Mouse (Mus musculus): ENCODE measurements at regions not wholly inside any gene's neighbourhood (a gene's known extent, or its start where the extent isn't known, plus 50 kb on each side); places are given as distances from the start of the nearest gene placed in this dataset.

DNA sequence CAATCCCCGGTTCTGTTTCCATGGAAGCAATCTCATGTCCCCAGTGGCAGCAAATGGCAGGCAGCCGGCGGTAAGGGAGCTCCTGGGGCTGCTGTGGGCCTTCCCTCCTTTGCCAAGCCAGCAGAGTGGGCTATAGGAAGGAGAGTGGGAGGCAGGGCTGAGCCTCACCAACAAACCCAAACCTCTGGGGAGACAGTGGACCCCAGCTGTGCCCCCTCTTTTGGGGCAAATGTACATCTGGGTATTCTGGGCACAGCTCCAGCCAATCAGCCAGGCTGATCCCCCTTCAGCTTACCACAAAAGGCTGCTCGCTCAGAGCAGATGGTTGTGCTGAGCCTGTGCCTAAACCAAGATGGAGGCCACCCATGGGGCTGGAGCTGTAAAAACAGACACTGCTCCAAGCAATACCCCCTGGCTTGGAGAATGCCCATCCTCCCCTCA, 1532.3 kb upstream of the Gulo start:
- peak; percentile 33 for DNase-seq (ENCODE audit: low spot score)
- H3K9me3 ChIP-seq, result peaks cover 15% of the 10 kb centered on the region
- peaks cover 30% of the 10 kb centered on the region for H3K4me1 ChIP-seq
- no peaks in the 10 kb centered on the region for H3K36me3 ChIP-seq (replicated peaks)
- H3K27me3 ChIP-seq (replicated peaks; ENCODE audit: low read depth, poor library complexity, severe bottlenecking), result peaks cover 27% of the 10 kb centered on the region
- no peak overlapping the region for H3K4me3 ChIP-seq
- 57% methylated on average over 4 of the region's 4 CpGs for WGBS
- H3K27ac ChIP-seq (replicated peaks), result peak overlapping the region; percentile 36

DNA sequence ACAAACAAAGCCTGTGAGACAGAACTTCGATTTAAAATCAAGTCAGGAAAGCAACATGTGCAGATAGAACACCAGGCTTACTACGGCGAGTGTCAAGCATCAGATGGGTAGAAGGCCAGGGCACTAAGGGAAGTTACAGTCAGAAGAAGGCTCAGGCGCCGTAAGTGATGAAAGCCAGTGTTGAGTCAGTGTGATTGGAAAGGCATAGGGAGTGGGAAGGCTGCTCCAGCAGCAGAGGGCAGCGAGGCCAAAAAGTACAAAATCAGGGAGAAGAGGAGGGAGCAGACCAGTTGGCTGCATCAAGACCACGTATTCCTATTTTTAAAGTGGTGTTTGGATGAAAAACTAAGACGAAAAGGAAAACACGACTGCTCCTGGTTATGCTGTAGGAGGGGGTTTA, 1529.7 kb upstream of the Gulo start:
- WGBS, result 72% methylated on average over 9 of the region's 9 CpGs
- Histone ChIP-seq H3K9me3 (peaks cover 8% of the 10 kb centered on the region), H3K27ac (replicated peaks) (no peak overlapping the region), H3K27me3 (replicated peaks; ENCODE audit: low read depth, poor library complexity, severe bottlenecking) (peaks cover 38% of the 10 kb centered on the region), H3K4me3 (no peak overlapping the region), H3K4me1 (peaks cover 24% of the 10 kb centered on the region), H3K36me3 (replicated peaks) (no peaks in the 10 kb centered on the region)
- no peak for DNase-seq (ENCODE audit: low spot score)

DNA sequence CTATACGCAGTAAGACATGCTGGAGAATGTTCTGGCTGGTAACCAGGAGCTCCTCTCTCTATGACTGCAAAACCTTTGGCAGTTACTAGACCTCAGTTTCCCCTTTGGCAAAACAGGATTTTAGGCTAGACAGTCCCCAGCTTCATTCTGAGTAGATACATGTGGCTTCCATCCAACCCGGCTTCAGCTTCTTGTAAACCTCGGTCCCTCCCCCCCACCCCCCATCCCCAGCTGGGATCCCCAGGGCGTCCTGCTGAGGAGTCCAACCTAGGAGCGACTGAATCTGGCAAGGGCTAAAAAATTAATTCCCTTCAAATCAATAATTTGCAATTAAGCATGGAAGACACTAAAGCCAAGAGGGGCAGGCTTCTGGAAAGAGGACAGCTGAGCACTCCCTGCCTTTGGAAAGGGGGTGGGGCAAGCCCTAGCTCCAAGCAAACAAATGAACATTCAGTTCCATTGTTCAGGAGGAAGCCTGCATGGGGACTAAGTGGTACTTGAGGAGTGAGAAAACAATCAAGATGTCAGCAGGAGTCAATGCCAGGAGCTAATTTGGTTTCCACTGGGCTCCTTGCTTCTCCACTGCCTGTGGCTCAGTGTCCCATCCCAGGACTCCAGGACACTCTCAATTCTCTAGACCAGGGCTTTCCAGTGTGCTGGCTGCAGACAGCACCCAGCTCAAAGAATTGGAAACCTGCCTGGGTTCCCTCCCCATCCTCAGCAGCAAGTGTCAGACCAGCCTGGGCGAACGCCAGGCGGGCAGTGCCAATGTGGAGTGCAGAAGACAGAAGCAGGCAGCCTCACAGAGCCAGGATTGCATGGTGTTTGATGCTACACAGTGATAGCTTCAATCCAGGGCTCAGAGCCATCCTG, 1528.0 kb upstream of the Gulo start:
- Histone ChIP-seq H3K27ac (replicated peaks) (peak overlapping the region; percentile 7), H3K4me3 (no peak overlapping the region), H3K9me3 (no peaks in the 10 kb centered on the region), H3K27me3 (replicated peaks; ENCODE audit: low read depth, poor library complexity, severe bottlenecking) (peaks cover 38% of the 10 kb centered on the region), H3K36me3 (replicated peaks) (no peaks in the 10 kb centered on the region), H3K4me1 (peaks cover 24% of the 10 kb centered on the region)
- peak; percentile 18 for DNase-seq (ENCODE audit: low spot score)
- WGBS, result 22% methylated on average over 8 of the region's 8 CpGs

GRCm38 (mm10) chr14:67506729-67507395, 1497.9 kb upstream of the Gulo start:
- no peaks in the 10 kb centered on the region for H3K4me1 ChIP-seq
- WGBS, result 74% methylated on average over 12 of the region's 12 CpGs
- no peak overlapping the region for H3K4me3 ChIP-seq
- H3K27me3 ChIP-seq (replicated peaks; ENCODE audit: low read depth, poor library complexity, severe bottlenecking), result 0 out of 2 replicates have a peak, but pooled peaks cover 3% of the 10 kb centered on the region
- H3K36me3 ChIP-seq (replicated peaks), result no peaks in the 10 kb centered on the region
- no peak for DNase-seq (ENCODE audit: low spot score)
- H3K9me3 ChIP-seq, result no peaks in the 10 kb centered on the region
- peak overlapping the region; percentile 16; the same call in 1 of the 2 replicates for H3K27ac ChIP-seq (replicated peaks)

- Histone ChIP-seq H3K4me1 (peaks cover 6% of the 10 kb centered on the region), H3K9me3 (no peaks in the 10 kb centered on the region), H3K4me3 (no peak overlapping the region), H3K27ac (replicated peaks) (no peak overlapping the region), H3K27me3 (replicated peaks; ENCODE audit: low read depth, poor library complexity, severe bottlenecking) (no peaks in the 10 kb centered on the region), H3K36me3 (replicated peaks) (no peaks in the 10 kb centered on the region)
- DNase-seq (ENCODE audit: low spot score), result no peak
- 94% methylated on average over 10 of the region's 10 CpGs for WGBS
These were observed 1483.1 kb upstream of the Gulo start for GRCm38 (mm10) chr14:67492086-67492485.

GRCm38 (mm10) chr14:67486676-67487075, 1477.7 kb upstream of the Gulo start:
- Histone ChIP-seq H3K36me3 (replicated peaks) (no peaks in the 10 kb centered on the region), H3K9me3 (no peaks in the 10 kb centered on the region), H3K27me3 (replicated peaks; ENCODE audit: low read depth, poor library complexity, severe bottlenecking) (no peaks in the 10 kb centered on the region), H3K27ac (replicated peaks) (peak overlapping the region; percentile 69), H3K4me1 (peaks cover 47% of the 10 kb centered on the region), H3K4me3 (no peak overlapping the region)
- peak; percentile 40 for DNase-seq (ENCODE audit: low spot score)
- 12% methylated on average over 10 of the region's 10 CpGs for WGBS

- H3K36me3 ChIP-seq (replicated peaks), result no peaks in the 10 kb centered on the region
- DNase-seq (ENCODE audit: low spot score), result no peak
- no peaks in the 10 kb centered on the region for H3K9me3 ChIP-seq
- peaks cover 47% of the 10 kb centered on the region for H3K4me1 ChIP-seq
- H3K27me3 ChIP-seq (replicated peaks; ENCODE audit: low read depth, poor library complexity, severe bottlenecking), result no peaks in the 10 kb centered on the region
- 79% methylated on average over 4 of the region's 4 CpGs for WGBS
- H3K4me3 ChIP-seq, result no peak overlapping the region
- no peak overlapping the region for H3K27ac ChIP-seq (replicated peaks)
These were observed 1476.4 kb upstream of the Gulo start for GRCm38 (mm10) chr14:67485449-67485800.

- H3K27ac ChIP-seq (replicated peaks), result peak overlapping the region; percentile 57
- H3K4me1 ChIP-seq, result peaks cover 48% of the 10 kb centered on the region
- WGBS, result 37% methylated on average over 19 of the region's 19 CpGs
- H3K9me3 ChIP-seq, result no peaks in the 10 kb centered on the region
- DNase-seq (ENCODE audit: low spot score), result peak; percentile 67
- H3K27me3 ChIP-seq (replicated peaks; ENCODE audit: low read depth, poor library complexity, severe bottlenecking), result no peaks in the 10 kb centered on the region
- no peaks in the 10 kb centered on the region for H3K36me3 ChIP-seq (replicated peaks)
- no peak overlapping the region for H3K4me3 ChIP-seq
These were observed 1475.8 kb upstream of the Gulo start for GRCm38 (mm10) chr14:67484533-67485448.

All from embryonic facial prominence, embryonic 10.5 days (tissue).